Mouse (Mus musculus): ENCODE data around the gene Pde4d.

Pde4d gene

DNA sequence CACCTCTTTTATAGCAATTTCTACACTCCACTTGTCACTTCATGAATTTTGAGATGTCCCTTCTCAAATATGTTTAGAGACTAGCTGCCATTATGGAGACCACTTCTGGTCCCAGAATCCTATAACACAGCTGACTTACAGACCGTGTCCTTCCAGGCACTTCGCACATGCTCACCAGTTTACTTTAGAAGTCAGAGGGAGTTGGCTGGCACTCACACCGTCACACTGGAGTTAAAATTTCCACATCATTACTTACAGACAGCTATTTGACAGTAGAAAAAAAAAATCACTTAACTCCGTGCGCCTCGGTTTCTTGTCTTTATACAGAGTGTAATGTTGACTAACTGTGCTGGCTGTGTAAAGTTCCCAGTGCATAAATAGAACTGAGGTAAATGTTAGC, 1189.5 kb downstream of the Pde4d start:
- DNase-seq, result no peak

DNA sequence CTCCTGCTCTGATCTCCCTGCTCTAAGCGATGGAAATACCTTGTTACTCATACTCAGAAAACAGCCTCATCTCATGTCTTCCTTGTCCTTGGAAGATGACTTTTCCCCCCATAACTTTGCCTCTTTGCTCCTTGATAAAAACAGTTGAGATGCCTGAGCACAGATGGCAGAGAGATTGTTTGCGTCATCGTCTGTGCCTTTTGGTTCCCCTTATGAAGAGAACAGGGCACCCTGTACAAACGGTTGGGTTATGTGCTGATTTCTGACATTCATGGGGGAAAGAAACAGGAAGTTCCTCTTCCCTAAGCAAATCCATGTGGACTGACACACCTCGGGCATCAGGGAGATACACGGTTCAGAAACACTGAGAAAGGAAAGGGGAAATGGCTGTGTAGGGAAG, 1191.8 kb downstream of the Pde4d start:
- DNase-seq, result no peak

DNA sequence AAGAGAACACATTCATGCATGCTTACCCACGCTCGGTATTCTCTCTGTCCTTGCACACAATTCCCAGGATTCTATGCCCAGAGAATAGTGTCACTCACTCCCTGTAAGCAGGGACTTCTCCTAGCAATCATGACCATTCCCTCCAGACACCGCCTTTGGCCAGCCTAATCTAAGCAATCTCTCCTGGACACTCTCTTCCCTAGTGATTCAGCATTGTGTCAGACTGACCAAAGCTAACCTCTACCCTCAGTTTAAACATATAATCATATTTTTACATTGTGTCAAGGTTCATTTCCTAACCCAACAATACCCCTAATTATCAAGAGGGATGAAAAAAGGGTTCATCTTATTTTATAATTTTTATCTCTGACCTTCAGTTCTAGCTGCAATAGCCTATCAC, 1193.7 kb downstream of the Pde4d start:
- no peak for DNase-seq

GRCm38 (mm10) chr13:109644086-109644485, 1194.3 kb downstream of the Pde4d start:
- no peak for DNase-seq

- DNase-seq, result no peak
These were observed 1195.6 kb downstream of the Pde4d start for GRCm38 (mm10) chr13:109645284-109645909.

- DNase-seq, result no peak
These were observed 1196.1 kb downstream of the Pde4d start for GRCm38 (mm10) chr13:109645910-109646284.

- DNase-seq, result no peak
These were observed 1197.0 kb downstream of the Pde4d start for GRCm38 (mm10) chr13:109646597-109647232.

DNA sequence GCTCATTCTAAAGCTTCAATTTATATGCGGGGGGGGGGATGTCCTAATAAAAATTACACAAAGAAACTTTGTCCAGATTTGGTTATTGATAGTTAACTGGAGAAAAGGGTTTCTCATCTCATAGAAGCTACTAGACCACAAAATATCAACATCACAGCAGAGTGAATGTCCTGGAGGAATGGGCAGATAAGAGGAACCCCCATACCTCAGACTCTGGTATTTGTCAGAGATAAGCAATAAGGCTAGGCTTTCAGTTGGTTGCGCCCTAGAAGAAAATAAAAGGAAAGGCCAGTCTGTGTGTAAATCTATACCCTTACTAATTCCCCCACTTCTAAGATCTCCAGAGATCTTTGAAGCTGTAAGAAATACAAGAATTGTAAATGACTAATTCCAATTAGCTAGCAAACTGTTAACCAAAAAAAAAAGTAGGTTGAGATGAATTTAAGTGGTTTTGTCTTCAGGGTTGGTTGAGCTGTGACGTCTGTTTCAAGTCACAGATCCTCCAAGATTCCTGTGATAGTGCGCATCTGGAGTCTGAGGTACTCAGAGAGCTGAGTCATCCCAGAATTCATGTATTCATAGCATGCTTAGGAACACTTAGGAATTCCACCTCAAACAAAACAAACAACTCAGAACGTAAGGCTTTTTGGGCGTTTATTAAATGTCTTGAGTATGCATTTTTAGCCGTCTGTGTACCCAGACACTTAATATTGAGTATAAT, 1197.9 kb downstream of the Pde4d start:
- no peak for DNase-seq

DNA sequence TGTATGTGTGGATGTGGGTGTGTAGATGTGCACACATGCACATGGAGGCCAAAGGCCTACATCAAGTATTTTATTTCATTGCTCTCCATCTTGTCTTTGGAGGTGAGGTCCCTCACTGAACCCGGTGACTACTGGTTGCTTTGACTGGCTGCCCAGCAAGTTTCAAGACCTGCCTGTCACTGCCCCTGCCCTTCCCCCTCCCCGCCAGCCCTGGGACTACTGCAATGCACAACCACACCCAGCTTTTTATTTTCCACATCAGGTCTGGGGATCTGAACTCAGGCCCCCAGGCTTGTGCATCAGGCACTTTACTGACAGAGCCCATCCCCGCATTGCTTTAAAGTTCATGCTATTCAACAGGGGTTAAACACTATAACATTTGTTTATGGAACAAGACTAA, 1198.6 kb downstream of the Pde4d start:
- no peak for DNase-seq

DNA sequence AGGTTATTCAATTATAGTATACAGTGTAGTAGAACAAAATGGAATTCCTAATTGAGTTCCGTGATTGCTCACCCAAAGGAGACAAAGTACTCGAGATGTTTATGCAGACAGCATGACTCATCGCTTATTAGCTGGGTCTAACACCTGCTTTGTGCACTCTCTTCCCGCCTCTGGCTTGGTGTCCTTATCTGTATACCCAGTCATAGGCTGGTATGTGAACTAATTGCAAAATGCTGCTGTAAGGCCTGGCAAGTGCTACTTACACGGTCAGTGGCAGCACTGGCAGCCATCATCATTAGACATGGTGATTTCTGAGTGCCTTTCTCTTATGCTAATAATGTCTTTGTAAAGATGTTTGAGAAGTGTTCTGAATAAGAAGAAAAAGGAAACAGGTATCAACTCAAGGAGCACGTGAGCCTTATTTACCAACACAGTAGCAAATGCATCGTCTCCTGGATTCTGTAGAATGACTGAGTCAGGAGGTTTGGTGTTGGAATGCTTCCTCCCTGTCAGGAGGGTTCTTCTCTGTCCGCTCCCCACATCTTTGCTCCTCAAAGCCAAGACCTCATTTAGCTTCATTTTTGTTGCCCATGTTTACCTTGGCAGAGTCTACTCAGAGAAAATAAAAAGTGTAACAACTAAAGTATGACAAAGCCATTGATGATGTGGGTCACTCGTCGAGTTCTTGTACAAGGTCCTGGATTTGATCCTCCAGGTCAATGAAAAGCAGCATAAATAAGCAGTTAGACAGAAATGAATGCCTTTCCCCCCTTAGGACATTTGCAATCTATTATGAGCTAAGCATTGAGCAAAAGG, 1202.2 kb downstream of the Pde4d start:
- DNase-seq, result no peak

DNA sequence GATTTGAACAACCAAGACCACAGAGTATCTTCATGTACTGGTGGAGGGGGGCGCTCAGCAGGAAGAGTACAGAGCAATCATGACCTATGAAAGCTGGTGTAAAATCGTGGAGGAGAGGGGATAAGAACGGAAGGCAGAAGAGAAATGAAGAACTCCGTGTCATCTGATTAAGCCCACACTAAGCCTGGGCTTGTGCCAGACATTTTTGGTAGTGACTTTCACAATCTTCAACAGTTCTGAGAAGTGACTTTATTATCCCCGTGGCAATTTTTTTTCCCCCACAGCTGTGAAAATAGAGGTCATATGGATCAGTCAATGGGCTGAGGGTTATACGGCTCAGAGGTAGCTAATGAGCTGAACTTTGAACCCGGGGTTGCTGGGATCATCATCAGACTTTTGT, 1202.9 kb downstream of the Pde4d start:
- DNase-seq, result no peak

GRCm38 (mm10) chr13:109655390-109655789, 1205.6 kb downstream of the Pde4d start:
- no peak for DNase-seq

DNA sequence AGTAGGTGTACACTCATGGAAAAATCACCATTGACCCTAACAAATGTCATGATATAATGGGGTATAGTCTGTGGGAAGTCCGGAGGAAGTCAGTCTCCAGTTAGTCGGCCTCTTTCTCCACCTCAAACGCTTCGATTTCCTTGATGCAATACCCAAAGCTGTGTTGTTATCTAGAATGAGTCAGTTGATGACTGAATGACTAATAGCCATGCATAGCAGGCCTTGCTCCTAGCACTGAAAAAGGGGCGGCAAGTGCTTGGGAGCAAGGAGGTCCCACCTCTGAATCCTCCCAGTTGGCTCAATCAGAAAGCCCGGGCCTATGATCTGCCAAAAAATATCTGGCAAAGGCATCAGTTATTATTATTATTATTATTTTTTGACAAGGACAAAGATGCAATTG, 1209.4 kb downstream of the Pde4d start:
- no peak for DNase-seq

GRCm38 (mm10) chr13:109661345-109661744, 1211.6 kb downstream of the Pde4d start:
- DNase-seq, result no peak

GRCm38 (mm10) chr13:109662099-109662498, 1212.4 kb downstream of the Pde4d start:
- DNase-seq, result no peak

- DNase-seq, result no peak
These were observed 1213.0 kb downstream of the Pde4d start for GRCm38 (mm10) chr13:109662731-109663130.

- DNase-seq, result no peak
These were observed 1215.4 kb downstream of the Pde4d start for GRCm38 (mm10) chr13:109664956-109665802.

- no peak for DNase-seq
These were observed 1216.2 kb downstream of the Pde4d start for GRCm38 (mm10) chr13:109665803-109666403.

- DNase-seq, result no peak
These were observed 1220.2 kb downstream of the Pde4d start for GRCm38 (mm10) chr13:109669965-109670364.

DNA sequence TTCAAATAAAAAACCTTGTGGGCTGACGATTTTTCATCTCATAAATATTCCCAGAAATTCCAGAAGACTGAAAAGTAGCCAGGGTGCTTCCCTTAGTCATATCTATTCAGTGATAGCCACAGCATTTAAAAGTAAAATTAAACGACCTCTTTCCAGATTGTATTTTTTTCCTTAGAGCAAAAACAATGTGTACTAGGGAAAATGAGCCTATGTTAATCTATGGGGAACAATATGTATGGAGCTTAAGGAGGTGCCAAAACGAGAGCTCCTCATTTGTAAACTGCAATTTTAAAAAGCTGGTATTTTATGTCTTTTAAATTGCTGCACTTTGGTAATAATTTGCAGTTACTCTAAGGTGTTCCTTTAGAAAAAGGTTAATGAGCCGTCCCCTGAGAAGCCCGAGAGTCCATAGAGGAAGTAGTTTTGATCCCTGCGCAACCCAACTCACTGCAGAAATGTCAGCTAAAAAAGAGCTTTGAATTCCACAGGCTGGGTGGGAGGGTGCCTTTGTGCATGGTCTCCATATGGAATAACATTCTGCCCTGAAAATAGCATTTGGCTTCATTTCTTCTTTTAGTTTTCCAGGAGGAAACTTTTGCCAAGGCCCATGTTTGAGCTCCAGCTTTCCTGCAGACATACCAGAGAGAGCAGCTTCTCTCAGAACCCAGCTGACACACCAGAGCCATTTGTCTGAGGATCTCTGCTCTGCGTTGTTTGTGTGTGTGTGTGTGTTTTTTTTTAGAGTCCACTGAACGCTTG, 1222.0 kb downstream of the Pde4d start:
- DNase-seq, result peak; percentile 24 to 30

DNA sequence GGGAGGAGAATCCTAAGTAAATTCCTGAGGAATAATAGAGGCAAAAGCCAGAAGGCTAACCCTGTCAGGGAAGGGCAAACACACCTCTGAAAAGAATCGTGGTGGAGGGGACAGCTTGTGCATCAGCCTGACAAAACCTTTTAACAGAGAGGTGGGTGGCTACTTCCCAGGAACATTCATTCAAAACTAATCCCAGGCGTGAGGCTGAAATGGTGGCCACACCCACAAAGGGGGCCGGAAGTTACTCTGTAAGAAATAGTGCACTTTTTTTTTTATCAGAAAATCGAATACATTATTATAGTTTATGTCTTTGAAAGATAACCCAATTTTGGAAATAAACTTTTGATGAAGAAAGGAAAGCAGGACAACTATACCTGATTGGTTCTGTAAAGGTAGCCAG, 1227.3 kb downstream of the Pde4d start:
- no peak for DNase-seq

All from cerebellum, postnatal 36 days (tissue).